Mouse (Mus musculus): ENCODE results near the gene Smok2a. TPM values are rescaled to one million over a fixed set of nuclear protein-coding genes. Genes with fewer than 3 reads are reported as not detected.

Smok2a gene
- total RNA-seq (2023): not detected

DNA sequence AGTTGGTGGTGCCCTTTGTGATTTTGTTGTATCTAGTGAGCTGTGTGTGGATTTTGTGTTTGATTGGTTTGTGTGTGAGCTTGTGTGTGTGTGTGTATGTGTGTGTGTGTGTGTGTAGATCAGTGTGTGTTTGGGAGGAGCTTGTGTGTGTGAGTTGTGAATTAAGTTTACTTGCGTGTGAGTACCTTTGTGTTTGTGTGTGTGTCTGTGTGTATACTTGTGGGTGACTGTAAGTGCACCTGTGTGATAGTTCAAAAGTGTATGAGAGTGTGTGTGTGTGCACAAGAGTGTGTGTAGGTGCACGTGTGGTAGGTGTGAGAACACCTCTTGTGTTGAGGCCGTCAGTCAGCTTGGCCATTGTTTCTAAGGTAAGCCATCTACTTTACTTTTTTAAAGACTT lies at the start of gene Smok2a:
TSS of gene Smok2a (plus strand) at position 301 of the 400 bp plus-strand sequence.

DNA sequence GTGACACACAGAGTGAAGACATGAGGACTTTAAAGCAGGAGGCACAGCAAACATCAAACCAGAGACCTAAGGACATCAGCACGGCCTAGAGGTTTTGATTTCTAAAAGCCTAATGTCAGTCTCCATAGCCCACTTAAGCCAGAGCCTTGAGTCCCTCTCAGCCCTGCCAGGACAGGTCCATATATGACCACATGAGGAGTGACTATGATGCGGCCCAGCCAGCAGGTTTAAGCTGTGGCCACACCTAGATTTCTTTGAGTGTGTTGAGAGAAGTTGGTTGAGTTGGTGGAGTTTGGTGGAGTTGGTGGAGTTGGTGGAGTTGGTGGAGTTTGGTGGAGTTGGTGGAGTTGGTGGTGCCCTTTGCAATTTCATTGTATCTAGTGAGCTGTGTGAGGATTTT lies 9.0 kb downstream of the Smok2a start, which contains the start of gene Smok2b:
TSS of gene Smok2b (plus strand) at position 301 of the 400 bp plus-strand sequence.

Other genes starting within 250 kb of the Smok2a start
- gene Wtap, start 227.0 kb upstream of the Smok2a start, total RNA-seq (2023): 114 TPM
- gene Sod2, start 214.3 kb upstream of the Smok2a start, total RNA-seq (2023): 62.5 TPM
- gene Gpr31b, start 168.9 kb upstream of the Smok2a start, total RNA-seq (2023): not detected
- gene Tcp10b, start 160.1 kb upstream of the Smok2a start, total RNA-seq (2023): not detected
- not detected for gene Unc93a, start 89.4 kb upstream of the Smok2a start, total RNA-seq (2023)
- not detected for gene Smok2b, start 9.1 kb downstream of the Smok2a start, total RNA-seq (2023)
- gene Tcp10c, start 133.4 kb downstream of the Smok2a start, total RNA-seq (2023): not detected

Data from CD4-positive naive resting alpha-beta T cell, adult 57 days (primary cell).